In the genomic region with DNA sequence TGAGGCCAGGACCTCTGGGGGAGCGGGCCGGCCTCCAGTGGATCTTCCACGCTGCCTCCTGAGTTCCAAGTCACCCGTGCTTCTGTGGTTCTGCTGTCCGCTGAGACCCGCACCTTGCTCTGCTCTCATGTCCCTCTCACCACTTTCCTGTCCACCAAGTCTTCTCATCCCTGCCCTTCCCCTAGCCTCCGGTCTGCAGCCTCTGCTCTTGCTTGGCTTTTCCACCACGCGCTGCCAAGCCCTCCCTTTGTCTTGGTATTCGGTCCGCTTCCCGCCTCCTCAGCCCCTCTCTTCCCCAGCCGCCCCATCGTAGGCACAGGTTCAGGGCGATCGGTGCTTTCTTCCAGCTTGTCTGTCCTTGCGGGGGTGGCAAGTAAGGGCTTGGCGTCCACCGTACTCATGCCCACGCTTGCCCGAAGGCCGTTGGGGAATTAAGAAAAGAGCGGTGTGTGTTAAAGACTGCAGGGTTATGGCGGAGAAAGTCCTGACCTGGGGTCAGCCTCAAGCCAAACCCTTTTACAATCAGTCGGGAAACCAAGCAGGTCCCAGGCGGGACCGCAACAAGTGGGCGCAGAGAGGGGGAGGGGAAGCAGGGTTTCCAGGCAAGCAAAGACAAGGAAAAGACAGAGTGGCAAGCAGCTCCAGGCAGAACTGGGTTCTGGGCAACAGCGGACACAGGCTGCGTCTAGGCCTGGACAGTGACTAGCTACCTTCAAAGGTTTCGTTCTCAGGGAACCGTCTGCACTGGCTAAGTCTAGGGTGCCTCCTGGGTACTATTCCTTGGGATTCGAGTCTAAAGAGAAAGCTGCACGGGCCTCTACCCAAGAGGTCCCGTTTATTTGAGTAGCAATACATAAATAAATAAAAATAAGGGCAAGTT, we compare ENCODE assay signal across 9 mouse cellular contexts. TPM values are rescaled to one million over a fixed set of nuclear protein-coding genes. Genes with fewer than 3 reads are reported as not detected.
DNase-seq lines count a peak whose midpoint lies in the region; ATAC-seq and TF ChIP-seq lines count a peak whose summit lies in the region.
"Had no signal": no experiment of that assay in that cellular context is flagged by ENCODE, and none has a peak within 500 bp of the region (broad histone marks: within the 10 kb centered on the region; RNA-seq: fewer than 3 reads in every experiment).

No protein-coding gene starts in this region.

- H3K4me2 ChIP-seq in lung, embryonic 14.5 days: no peak overlapping the region
- H3K4me2 ChIP-seq in embryonic facial prominence, embryonic 14.5 days (ENCODE audit: low read depth, low read length): peak overlapping the region; percentile 24; the same call in 1 of the 2 replicates
- peak overlapping the region; percentile 39 for H3K4me2 ChIP-seq in neural tube, embryonic 14.5 days (ENCODE audit: low read depth, low read length)

- no peaks in the 10 kb centered on the region for H3K9me3 ChIP-seq in lung, embryonic 14.5 days (ENCODE audit: low read depth, low read length)
- no peaks in the 10 kb centered on the region for H3K9me3 ChIP-seq in embryonic facial prominence, embryonic 14.5 days (ENCODE audit: control insufficient read depth, low read length)
- H3K9me3 ChIP-seq in limb, embryonic 10.5 days (replicated peaks): no peaks in the 10 kb centered on the region
- H3K9me3 ChIP-seq in neural tube, embryonic 14.5 days (ENCODE audit: control insufficient read depth, low read length): no peaks in the 10 kb centered on the region
- H3K9me3 ChIP-seq: megakaryocyte, embryonic 14.5 days had no signal

- no peaks in the 10 kb centered on the region for H3K4me1 ChIP-seq in lung, embryonic 14.5 days (ENCODE audit: insufficient read depth)
- H3K4me1 ChIP-seq in embryonic facial prominence, embryonic 14.5 days (ENCODE audit: control insufficient read depth, insufficient read depth, low read length): no peaks in the 10 kb centered on the region
- H3K4me1 ChIP-seq in limb, embryonic 10.5 days: peaks cover 28% of the 10 kb centered on the region
- H3K4me1 ChIP-seq in neural tube, embryonic 14.5 days (ENCODE audit: control insufficient read depth, insufficient read depth, low read length): peaks cover 12% of the 10 kb centered on the region

- no peak overlapping the region for H3K27ac ChIP-seq in lung, embryonic 14.5 days (ENCODE audit: low read depth)
- H3K27ac ChIP-seq in embryonic facial prominence, embryonic 14.5 days (replicated peaks; ENCODE audit: low read depth, low read length): no peak overlapping the region
- H3K27ac ChIP-seq in limb, embryonic 10.5 days: peak overlapping the region; percentile 57
- H3K27ac ChIP-seq in neural tube, embryonic 14.5 days (ENCODE audit: low read depth, low read length): peak overlapping the region; percentile 66

- no peaks in the 10 kb centered on the region for H3K36me3 ChIP-seq in lung, embryonic 14.5 days (ENCODE audit: insufficient read depth)
- H3K36me3 ChIP-seq in embryonic facial prominence, embryonic 14.5 days (ENCODE audit: control insufficient read depth, insufficient read depth, low read length): no peaks in the 10 kb centered on the region
- H3K36me3 ChIP-seq in limb, embryonic 10.5 days: no peaks in the 10 kb centered on the region
- H3K36me3 ChIP-seq in neural tube, embryonic 14.5 days (ENCODE audit: control insufficient read depth, insufficient read depth, low read length): no peaks in the 10 kb centered on the region

- H3K9ac ChIP-seq in lung, embryonic 14.5 days: no peak overlapping the region
- H3K9ac ChIP-seq in embryonic facial prominence, embryonic 14.5 days (ENCODE audit: low read depth, low read length): no peak overlapping the region
- no peak overlapping the region; the same call in 1 of the 2 replicates for H3K9ac ChIP-seq in neural tube, embryonic 14.5 days (replicated peaks; ENCODE audit: low read depth, low read length)

- WGBS in lung, embryonic 14.5 days: 2% methylated on average over 35 of the region's 35 CpGs
- 2% methylated on average over 33 of the region's 35 CpGs for WGBS in embryonic facial prominence, embryonic 14.5 days
- under 1% methylated on average over 35 of the region's 35 CpGs for WGBS in limb, embryonic 10.5 days
- 1% methylated on average over 35 of the region's 35 CpGs for WGBS in neural tube, embryonic 14.5 days

- no peak for TF ChIP-seq CTCF in lung, embryonic 14.5 days (IDR thresholded peaks at IDR 0.05; ENCODE audit: low read depth)

- no peak for ATAC-seq in lung, embryonic 14.5 days (ENCODE audit: insufficient read depth)
- ATAC-seq in embryonic facial prominence, embryonic 14.5 days (ENCODE audit: low read depth): no peak
- no peak for ATAC-seq in neural tube, embryonic 14.5 days (ENCODE audit: low read depth)

- H3K27me3 ChIP-seq in lung, embryonic 14.5 days (ENCODE audit: insufficient read depth, low read length): peaks cover 97% of the 10 kb centered on the region
- peaks cover 99% of the 10 kb centered on the region for H3K27me3 ChIP-seq in embryonic facial prominence, embryonic 14.5 days (replicated peaks; ENCODE audit: control insufficient read depth, insufficient read depth, low read length)
- H3K27me3 ChIP-seq in limb, embryonic 10.5 days (ENCODE audit: low read depth, poor library complexity, severe bottlenecking): peaks cover 100% of the 10 kb centered on the region
- peaks cover 47% of the 10 kb centered on the region for H3K27me3 ChIP-seq in neural tube, embryonic 14.5 days (ENCODE audit: control insufficient read depth, insufficient read depth, low read length)

- no peak for DNase-seq in lung, embryonic 14.5 days
- no peak for DNase-seq in lung, postnatal 4 days
- no peak for DNase-seq in embryonic facial prominence, embryonic 14.5 days (ENCODE audit: low spot score)
- DNase-seq in limb, embryonic 10.5 days (ENCODE audit: low spot score): no peak
- DNase-seq in thymus, postnatal 10 days (ENCODE audit: low spot score in 2 of 2): no peak
- no peak for DNase-seq in cerebellum, postnatal 25 days
- DNase-seq in spleen, adult 12 weeks (ENCODE audit: low spot score): no peak

- peak overlapping the region; percentile 11; the same call in 1 of the 2 replicates for H3K4me3 ChIP-seq in lung, embryonic 14.5 days (ENCODE audit: low read depth, low read length)
- H3K4me3 ChIP-seq in embryonic facial prominence, embryonic 14.5 days (ENCODE audit: low read depth, low read length): peak overlapping the region; percentile 9; the same call in 1 of the 2 replicates
- H3K4me3 ChIP-seq in limb, embryonic 10.5 days: peak overlapping the region; percentile 38
- H3K4me3 ChIP-seq in neural tube, embryonic 14.5 days (ENCODE audit: low read depth, low read length): no peak overlapping the region; the same call in 1 of the 2 replicates
- H3K4me3 ChIP-seq: megakaryocyte, embryonic 14.5 days had no signal

RNA-seq across cellular contexts. Expression of a gene that starts 6.5 kb away (rescaled TPM):
- polyA plus RNA-seq in lung, embryonic 14.5 days (2014; fragmentation: Nextera tagmentation; extraction: Ambion mirVana): 0.04 TPM in 1 of 2 replicates, not detected in the other
- polyA plus RNA-seq in embryonic facial prominence, embryonic 14.5 days (2014; fragmentation: Nextera tagmentation; extraction: Ambion mirVana): not detected in 2 replicates
- not detected in 2 replicates for polyA plus RNA-seq in limb, embryonic 10.5 days (2016; fragmentation: Nextera tagmentation; extraction: Ambion mirVana)
- 0.93 and 1.1 TPM in 2 replicates for polyA plus RNA-seq in neural tube, embryonic 14.5 days (2014; fragmentation: Nextera tagmentation; extraction: Ambion mirVana)

Comparison
In these comparisons a context has a peak if more than half of its experiments do, and no peak if none do; other contexts are left out.
1. H3K27ac ChIP-seq: peak in limb, embryonic 10.5 days (single experiment) and neural tube, embryonic 14.5 days (single experiment); none in lung, embryonic 14.5 days (single experiment) and embryonic facial prominence, embryonic 14.5 days (single experiment).